Mouse (Mus musculus) hindbrain, postnatal 0 days (tissue): ENCODE measurements around the gene Slc4a10. TPM values are rescaled to one million over a fixed set of nuclear protein-coding genes. Genes with fewer than 3 reads are reported as not detected.

Experiments
- ATAC-seq: fragments of 200-750 bp; cut with Nextera tagmentation; 2 replicates; pipeline ENCODE4 v1.8.0; 2017; ENCODE audit warnings: mild to moderate bottlenecking, moderate TSS enrichment, moderate library complexity
- DNase-seq: peaks from one replicate; pipeline ENCODE4 v3.0.0-alpha.2; 2015; ENCODE audit warnings: low spot score
- H3K27ac ChIP-seq: fragments of 300-500 bp; sonication (generic); 2 replicates; pipeline ENCODE4 v1.5.1; 2014; ENCODE audit warnings: mild to moderate bottlenecking
- H3K27me3 ChIP-seq: fragments of 300-500 bp; sonication (generic); 2 replicates; pipeline ENCODE4 v1.6.1; 2014; ENCODE audit warnings: low read length, mixed read lengths; ENCODE audit not compliant: insufficient read depth
- H3K36me3 ChIP-seq: fragments of 300-500 bp; sonication (generic); 2 replicates; pipeline ENCODE4 v1.6.1; 2014; ENCODE audit warnings: low read length, mixed read lengths; ENCODE audit not compliant: insufficient read depth
- H3K4me1 ChIP-seq: fragments of 300-500 bp; sonication (generic); 2 replicates; pipeline ENCODE4 v1.6.1; 2014; ENCODE audit warnings: antibody characterized with exemption, low read length, mixed read lengths; ENCODE audit not compliant: insufficient read depth
- H3K4me2 ChIP-seq: fragments of 300-500 bp; sonication (generic); 2 replicates; pipeline ENCODE4 v1.6.1; 2014; ENCODE audit warnings: low read depth, mild to moderate bottlenecking, low read length, moderate library complexity, mixed read lengths
- H3K4me3 ChIP-seq: fragments of 300-500 bp; sonication (generic); 2 replicates; pipeline ENCODE4 v1.5.1; 2014; ENCODE audit warnings: low read length
- H3K9ac ChIP-seq: fragments of 300-500 bp; sonication (generic); replicated peaks from 2 replicates; pipeline ENCODE4 v1.6.1; 2014; ENCODE audit warnings: mild to moderate bottlenecking, low read length, moderate library complexity, mixed read lengths
- H3K9me3 ChIP-seq: fragments of 300-500 bp; sonication (generic); 2 replicates; pipeline ENCODE4 v1.6.1; 2016; ENCODE audit warnings: low read length, mixed read lengths
- CTCF ChIP-seq: IDR thresholded peaks from 2 replicates; pipeline ENCODE4 v1.5.1; 2016; ENCODE audit warnings: antibody characterized with exemption, control low read depth, low read depth
- WGBS: fragments of 180-500 bp; shearing (Covaris S2); extraction: QIAGEN DNeasy Blood & Tissue Kit; methylation state at CpG from one replicate; pipeline ENCODE4 v1.1.7; 2014; 5-methylcytosine and 5-hydroxymethylcytosine counted together
- polyA plus RNA-seq: library from polyadenylated mRNA; unstranded; fragments of >200 nt; fragmentation: Nextera tagmentation; extraction: Ambion mirVana; gene quantifications from 2 replicates; pipeline ENCODE4 v1.2.1, GENCODE M21; 2015
- total RNA-seq: library from RNA; depleted of rRNA; stranded (reverse); fragments of >200 nt; gene quantifications from 2 replicates; pipeline ENCODE4 v1.2.3, GENCODE M21; 2014

The Slc4a10 gene
- total and polyA plus RNA-seq, 2 experiments from 2014 or later, result 26.8 to 74.4 TPM

DNA sequence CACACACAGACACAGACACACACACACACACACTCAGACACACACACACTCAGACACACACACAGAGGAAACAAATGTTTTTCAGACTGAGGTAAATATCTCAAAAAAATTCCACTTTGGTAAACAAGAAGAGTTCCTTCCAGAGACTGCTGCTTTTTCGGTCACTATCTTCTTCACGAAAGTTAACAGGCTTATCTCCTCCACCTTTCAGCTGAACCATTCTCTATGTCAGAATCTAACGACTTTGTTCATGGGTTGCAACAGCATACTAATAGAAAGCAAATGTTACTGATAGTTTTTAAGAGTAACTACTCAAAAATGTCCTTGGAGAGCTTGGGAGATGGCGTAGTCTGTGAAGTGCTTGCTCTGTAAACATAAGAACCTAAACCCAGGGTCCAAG, 241.3 kb downstream of the Slc4a10 start:
- Histone ChIP-seq H3K27ac (no peak overlapping the region), H3K36me3 (no peaks in the 10 kb centered on the region), H3K4me2 (no peak overlapping the region), H3K4me3 (no peak overlapping the region), H3K4me1 (no peaks in the 10 kb centered on the region), H3K27me3 (no peaks in the 10 kb centered on the region), H3K9ac (no peak overlapping the region), H3K9me3 (no peaks in the 10 kb centered on the region)
- no peak for ATAC-seq
- WGBS, result 77% methylated on average over 4 of the region's 4 CpGs
- no peak for TF ChIP-seq CTCF
- DNase-seq, result no peak

DNA sequence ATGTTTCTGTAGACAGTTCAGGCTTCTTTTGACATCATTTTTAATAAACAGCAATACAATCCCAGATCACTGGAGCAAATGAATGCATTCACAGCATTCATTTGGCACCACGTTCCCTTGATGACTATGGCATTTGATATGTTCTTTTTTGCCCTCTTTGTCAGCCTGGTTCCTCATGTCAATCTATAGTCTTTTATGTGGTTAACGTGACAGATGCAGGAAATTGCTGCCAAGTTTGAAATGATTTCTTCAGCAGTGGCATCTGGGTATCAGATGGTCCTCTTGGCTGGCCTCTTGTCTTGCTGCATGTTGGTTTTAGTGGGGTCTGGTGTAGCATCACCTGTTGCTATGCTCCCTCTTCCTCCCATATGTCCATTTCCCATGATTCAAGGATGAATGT, 247.6 kb downstream of the Slc4a10 start:
- ATAC-seq (0 out of 2 replicates have a peak, but pooled peaks have one; percentile 27), DNase-seq (peak; percentile 65)
- Histone ChIP-seq H3K4me2 (no peak overlapping the region), H3K27me3 (no peaks in the 10 kb centered on the region), H3K9me3 (no peaks in the 10 kb centered on the region), H3K9ac (no peak overlapping the region), H3K36me3 (no peaks in the 10 kb centered on the region), H3K27ac (no peak overlapping the region), H3K4me3 (no peak overlapping the region), H3K4me1 (peaks cover 3% of the 10 kb centered on the region; the same call in 1 of the 2 replicates)
- no peak for TF ChIP-seq CTCF
- 21% methylated on average over 2 of the region's 2 CpGs for WGBS

DNA sequence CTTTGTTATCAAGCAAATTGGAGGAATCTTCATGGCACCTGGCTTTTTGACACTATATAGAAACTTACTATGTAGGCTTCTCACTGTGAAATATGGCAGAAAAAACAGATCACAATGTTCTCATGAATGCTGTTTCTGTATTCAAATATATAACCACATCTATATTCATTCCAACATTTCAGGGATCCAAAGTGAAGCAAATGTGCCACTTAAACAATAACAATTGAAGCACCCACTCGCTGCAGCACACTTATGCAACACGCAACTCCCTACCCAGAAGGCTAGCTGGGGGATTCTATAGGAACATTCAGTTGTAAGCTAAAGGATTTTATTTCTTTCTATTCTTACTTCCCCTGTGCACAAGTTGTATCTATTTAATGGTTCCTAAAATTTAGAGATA, 255.5 kb downstream of the Slc4a10 start:
- no peak for TF ChIP-seq CTCF
- no peaks in the 10 kb centered on the region for H3K9me3 ChIP-seq
- DNase-seq, result no peak
- H3K9ac ChIP-seq, result no peak overlapping the region
- H3K4me1 ChIP-seq, result no peaks in the 10 kb centered on the region
- H3K27me3 ChIP-seq, result no peaks in the 10 kb centered on the region
- no peak overlapping the region for H3K4me2 ChIP-seq
- no peak overlapping the region for H3K4me3 ChIP-seq
- 93% methylated on average over 2 of the region's 2 CpGs for WGBS
- H3K36me3 ChIP-seq, result no peaks in the 10 kb centered on the region
- no peak overlapping the region for H3K27ac ChIP-seq
- no peak for ATAC-seq

DNA sequence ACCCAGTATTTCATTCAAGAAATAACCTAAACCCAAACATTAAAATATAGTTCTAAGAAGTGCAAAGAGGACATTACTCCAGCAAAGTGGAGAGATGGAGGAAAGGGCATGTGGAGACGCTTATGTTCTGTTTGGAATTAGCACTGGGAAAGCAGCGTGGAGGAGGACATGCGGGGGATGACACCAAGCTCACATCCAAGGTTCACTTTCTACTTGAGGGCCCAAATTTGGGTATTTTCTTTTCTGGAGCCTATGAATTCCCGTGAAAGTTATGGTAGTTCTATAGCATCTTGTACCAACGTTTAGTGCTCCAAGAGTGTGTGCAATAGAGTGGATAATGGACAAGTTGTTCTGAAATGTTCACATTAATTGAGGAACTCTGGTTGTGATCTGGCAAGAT, 260.7 kb downstream of the Slc4a10 start:
- no peaks in the 10 kb centered on the region for H3K36me3 ChIP-seq
- no peak for TF ChIP-seq CTCF
- ATAC-seq, result no peak
- no peak overlapping the region for H3K4me2 ChIP-seq
- H3K27me3 ChIP-seq, result no peaks in the 10 kb centered on the region
- WGBS, result 85% methylated on average over 5 of the region's 5 CpGs
- no peaks in the 10 kb centered on the region for H3K9me3 ChIP-seq
- H3K9ac ChIP-seq, result no peak overlapping the region
- H3K27ac ChIP-seq, result no peak overlapping the region
- H3K4me3 ChIP-seq, result no peak overlapping the region
- H3K4me1 ChIP-seq, result no peaks in the 10 kb centered on the region
- DNase-seq, result no peak

DNA sequence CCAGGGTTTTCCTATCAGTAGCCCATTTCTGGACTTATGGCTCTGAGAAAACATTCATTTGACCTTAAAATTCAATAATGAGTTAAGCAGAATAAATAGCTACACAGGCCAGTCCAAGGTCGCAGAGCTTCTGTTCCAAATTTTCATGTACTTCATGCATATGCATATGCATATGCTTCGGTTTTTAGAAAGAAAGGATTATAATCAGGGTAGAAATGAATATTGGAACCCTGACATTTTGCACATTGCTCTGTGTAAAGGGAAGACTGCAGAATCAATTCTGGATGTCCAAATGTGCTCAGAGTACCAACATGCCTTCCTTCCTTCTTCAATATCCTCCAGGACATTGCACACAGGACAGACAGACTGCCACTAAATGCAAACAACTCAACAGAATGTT, 261.2 kb downstream of the Slc4a10 start:
- no peak for TF ChIP-seq CTCF
- no peak for ATAC-seq

DNA sequence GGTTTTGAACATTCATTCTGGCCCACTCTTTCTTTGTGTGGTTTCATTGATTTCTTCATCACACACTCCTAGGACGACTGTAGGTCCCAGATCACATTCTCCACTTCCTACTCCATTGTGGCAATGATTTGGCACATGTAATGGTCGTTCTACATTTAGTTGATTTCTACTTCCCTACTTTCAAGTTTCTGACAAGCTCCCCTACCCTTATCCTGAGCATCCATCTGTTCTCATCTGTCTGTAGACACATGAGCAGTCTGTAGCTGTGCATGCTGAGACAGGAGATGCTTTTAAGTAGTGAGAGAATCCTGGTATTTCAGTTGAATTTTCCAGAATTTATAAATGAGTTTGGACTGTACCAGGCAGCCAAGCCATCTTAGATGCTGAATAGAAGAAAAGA, 270.7 kb downstream of the Slc4a10 start:
- DNase-seq, result no peak
- H3K9me3 ChIP-seq, result no peaks in the 10 kb centered on the region
- H3K9ac ChIP-seq, result no peak overlapping the region
- no peaks in the 10 kb centered on the region for H3K36me3 ChIP-seq
- no peak overlapping the region for H3K4me2 ChIP-seq
- H3K4me3 ChIP-seq, result no peak overlapping the region
- no peaks in the 10 kb centered on the region for H3K4me1 ChIP-seq
- TF ChIP-seq CTCF, result no peak
- WGBS, result 73% methylated on average over 2 of the region's 2 CpGs
- H3K27ac ChIP-seq, result no peak overlapping the region
- no peak for ATAC-seq
- H3K27me3 ChIP-seq, result no peaks in the 10 kb centered on the region

More for the DNA sequence above, 261.2 kb downstream of the Slc4a10 start:
- DNase-seq, result no peak
- H3K4me2 ChIP-seq, result no peak overlapping the region
- H3K4me1 ChIP-seq, result no peaks in the 10 kb centered on the region
- H3K36me3 ChIP-seq, result no peaks in the 10 kb centered on the region
- no peak overlapping the region for H3K9ac ChIP-seq
- H3K27me3 ChIP-seq, result no peaks in the 10 kb centered on the region
- no peaks in the 10 kb centered on the region for H3K9me3 ChIP-seq
- WGBS, result 78% methylated on average over 2 of the region's 2 CpGs
- H3K4me3 ChIP-seq, result no peak overlapping the region
- H3K27ac ChIP-seq, result no peak overlapping the region

DNA sequence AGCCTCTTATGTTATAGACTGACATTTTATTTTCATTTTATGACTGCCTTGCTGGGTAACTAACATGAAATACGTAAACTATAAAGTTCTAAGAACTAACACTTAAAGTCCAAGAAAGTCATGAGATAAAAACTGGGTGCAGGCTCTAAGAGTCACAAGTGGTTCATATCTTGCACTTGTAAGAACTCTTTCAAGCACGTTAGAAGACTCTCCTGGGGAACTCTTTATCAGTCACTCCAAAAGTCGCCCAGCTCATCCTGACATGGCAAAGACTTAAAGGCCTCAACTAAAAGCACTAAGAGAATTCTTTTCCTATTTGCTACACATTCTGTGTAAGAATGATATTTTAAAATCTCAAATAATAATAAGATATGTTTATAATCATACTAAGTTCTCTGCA, 273.2 kb downstream of the Slc4a10 start:
- H3K36me3 ChIP-seq, result no peaks in the 10 kb centered on the region
- H3K27ac ChIP-seq, result no peak overlapping the region
- 89% methylated on average over 3 of the region's 3 CpGs for WGBS
- no peak for DNase-seq
- H3K4me1 ChIP-seq, result no peaks in the 10 kb centered on the region
- H3K4me3 ChIP-seq, result no peak overlapping the region
- no peak for TF ChIP-seq CTCF
- H3K9ac ChIP-seq, result no peak overlapping the region
- no peak overlapping the region for H3K4me2 ChIP-seq
- no peaks in the 10 kb centered on the region for H3K9me3 ChIP-seq
- no peaks in the 10 kb centered on the region for H3K27me3 ChIP-seq
- ATAC-seq, result no peak
